Mouse (Mus musculus): ENCODE data around the gene Pla2g2f.

Pla2g2f gene

DNA sequence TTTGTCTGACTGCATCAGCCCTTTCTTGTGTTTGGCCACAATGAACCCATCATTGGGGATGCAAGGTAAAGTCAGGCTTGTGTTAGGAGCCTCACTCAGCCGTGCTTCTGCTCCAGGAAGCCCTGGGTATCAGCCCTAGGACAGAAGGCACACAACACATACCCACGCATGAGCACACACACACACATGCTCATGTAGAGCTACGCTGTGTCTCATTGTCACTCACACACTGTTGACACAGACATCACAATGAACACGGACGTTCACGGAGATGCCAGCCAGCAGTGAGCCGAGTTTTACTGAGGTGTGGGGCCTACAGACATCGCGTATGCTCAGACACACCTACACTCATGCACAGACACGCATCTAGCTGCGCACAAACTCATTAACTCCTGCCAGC, 1.4 kb downstream of the Pla2g2f start:
- no peak for DNase-seq

DNA sequence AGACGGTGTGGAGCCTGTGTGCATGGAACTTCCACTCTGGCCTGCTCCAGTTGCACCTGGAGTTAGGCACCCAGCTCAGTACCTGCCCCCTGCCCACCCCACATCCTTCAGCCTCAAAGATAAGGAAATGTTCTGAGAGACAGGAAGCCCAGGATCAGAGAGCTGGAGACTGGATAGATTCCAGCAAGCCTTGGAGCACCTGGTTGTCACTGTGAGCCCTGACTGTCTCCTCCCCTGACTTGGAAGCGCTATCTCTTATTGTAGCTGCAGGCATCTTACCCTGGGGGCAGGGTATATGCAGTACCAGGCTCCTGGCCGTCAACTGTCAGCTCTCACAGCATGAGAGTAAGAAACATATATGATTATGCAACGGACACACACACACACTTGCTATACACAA, 2.0 kb downstream of the Pla2g2f start:
- DNase-seq: no peak

DNA sequence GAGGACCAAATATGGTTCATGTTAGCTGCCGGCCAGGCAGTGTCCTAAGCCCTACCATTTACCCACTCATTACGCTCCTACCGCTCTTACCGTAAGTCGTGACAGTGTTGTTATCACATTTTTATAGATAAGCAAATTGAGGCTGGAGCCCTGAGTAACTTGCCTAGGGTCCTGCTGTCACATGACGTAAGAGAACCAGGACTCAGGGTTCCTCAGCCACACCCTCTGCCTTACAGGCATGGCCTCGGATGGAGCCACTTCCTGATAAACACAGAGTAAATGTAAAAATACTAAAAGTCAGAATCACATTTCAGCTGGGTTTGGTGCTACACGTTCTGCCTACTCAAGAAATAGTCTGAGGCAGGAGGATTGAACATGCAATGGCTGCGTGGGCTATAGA, 3.0 kb downstream of the Pla2g2f start:
- DNase-seq: no peak

DNA sequence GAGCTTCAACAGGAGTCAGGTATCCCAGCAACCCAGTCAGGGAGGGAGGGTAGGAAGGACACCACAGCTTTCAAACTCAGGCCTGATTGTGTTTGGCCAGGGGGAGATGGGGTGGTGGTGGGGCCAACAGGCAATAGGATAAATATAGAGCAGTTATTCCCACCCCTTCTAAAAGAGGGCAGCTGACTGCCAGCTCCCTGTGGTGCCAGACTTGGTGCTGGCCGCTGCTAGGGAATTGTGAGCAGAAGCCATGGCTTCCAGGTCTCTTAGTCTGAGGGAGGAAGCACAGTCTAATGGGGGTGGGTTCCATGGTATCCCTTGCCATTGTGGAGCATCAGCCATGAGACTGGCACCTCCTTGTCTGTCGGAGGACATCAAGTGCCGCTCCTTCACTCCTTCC, 3.8 kb downstream of the Pla2g2f start:
- no peak for DNase-seq

DNA sequence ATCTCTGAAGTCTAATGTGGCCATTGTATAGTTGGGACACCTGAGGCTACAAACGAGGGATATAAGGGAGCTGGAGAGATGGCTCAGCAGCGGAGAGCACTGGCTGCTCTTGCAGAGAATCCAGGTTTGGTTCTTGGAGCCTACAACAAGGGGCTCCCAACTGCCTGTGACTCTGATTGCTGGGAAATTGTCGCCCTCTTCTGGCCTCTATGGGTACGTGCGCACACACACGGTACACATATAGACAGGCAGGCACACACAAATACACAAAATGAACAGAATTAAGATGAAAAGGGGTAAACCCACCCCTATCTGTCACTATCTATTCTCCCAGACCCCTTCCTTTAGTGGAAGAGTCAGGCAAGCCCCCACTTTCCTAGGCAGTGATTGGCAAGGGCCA, 4.8 kb downstream of the Pla2g2f start:
- DNase-seq: no peak

DNA sequence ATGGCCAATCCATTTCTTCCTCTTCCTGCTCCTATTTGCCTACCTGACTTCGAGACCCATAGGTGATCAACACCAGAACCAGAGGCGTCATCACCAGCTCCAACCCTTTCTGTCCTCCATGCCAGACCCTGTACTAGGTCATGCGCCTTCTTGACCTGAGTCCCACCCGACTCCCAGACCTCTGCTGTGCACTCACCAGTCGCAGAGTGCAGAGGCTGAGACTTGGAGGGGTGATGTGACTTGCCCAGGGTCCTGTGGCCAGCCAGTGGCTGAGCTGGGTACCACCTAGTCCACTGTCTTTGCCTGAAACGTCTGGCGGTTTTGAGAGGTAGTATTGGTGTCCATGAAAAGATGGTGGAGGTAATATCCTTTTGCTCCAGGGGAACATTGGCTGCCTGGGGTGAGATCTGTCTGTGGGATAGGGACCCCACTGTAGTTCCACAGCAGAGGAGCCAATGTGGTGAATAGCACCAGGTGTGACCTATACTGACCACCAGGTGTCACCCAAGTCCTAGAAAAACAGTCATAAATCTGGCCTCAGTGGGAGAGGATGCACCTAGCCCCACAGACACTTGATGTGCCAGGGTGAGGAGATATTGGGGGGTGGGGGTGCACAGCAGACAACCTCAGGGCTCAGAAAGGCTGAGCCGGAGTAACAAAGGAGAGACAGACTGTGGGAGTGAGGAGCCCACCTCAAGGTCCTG, 8.9 kb downstream of the Pla2g2f start:
- DNase-seq: no peak

DNA sequence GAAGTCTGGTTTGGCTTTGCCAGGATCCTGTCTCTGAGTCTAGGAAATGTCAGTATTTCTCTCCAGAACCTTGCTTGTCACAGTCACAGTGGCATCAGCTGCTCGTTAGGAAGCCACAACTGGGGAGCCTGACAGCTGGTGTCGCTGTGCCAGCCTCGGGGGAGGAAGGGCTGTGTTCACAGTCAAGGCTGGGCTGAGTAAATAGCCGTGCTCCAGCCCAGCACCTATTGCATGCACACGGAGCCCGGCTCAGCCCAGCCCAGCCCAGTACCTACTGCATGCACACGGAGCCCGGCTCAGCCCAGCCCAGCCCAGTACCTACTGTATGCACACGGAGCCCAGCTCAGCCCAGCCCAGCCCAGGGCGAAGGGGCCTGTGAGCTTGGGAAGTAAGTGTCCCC, 9.6 kb downstream of the Pla2g2f start:
- DNase-seq: no peak

DNA sequence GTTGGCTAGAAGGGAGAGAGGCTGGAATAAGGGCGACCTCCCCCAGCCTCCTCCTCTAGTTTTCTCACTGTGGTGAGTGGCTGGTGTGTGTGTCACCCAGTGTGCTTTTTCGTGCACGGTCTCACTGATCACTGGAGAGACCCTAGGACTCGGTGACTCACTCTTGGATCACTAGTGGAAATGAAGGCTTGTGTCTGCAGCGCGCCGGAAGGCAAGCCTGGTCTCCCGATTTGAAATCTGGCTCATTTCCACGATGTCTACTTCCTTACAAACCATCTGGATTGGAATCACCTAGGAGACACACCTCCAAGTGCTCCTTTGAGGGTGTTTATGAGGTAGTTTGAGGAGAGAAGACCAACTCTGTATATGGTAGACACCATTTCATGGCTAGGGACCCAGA, 10.6 kb downstream of the Pla2g2f start:
- no peak for DNase-seq

DNA sequence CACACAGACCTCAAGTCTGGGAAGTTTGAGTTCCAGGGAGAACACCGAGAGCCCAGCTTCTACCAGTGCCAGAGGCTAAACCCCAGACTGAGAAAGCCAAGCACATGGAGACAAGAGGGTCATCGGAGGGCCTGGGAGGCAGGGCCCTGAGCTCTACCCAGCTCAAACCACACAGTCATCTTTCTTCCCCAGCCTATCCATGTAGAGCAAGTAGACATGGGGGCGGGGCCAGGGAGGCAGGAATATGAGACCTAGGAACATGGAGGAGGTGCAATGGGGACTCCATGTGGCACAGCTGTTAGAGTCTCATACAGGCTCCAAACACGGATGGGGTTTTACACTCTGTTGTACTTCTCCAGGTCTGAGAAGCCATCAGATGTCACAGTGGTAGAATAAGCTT, 11.5 kb downstream of the Pla2g2f start:
- DNase-seq: peak; percentile 46 to 54

DNA sequence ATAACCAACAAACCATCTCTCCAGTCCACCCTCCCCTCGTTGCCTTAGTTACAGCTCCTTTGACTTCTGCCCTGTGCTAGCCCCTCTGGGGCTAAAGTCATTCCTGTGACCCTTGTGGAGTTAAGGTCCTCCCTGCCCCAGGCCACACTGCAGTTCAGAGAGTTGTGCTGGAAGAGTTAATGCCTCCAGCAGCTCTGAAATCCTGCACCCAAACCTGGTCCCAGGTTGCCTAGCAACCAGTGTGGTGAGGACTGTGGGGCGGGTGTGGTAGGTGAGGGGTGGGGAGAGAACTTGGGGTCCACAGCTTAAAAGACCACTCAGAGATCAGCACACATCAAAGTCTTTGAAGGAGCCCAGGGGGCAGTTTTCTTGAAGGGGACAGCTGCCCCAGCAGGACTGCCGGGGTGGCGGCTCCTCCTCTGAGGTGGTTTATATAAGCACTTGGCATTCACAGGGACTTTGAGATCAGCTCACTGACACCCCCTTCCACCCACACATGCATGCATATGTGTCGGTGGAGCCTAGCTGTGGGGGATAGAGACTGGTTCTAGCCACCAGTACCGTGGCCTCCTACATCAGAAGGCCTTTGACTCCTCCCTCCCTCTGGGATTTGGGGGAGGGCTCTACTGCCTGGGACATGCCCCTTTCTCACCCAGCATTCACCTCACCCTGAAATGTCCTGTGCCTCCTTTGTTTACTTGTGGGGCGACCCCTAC, 18.1 kb downstream of the Pla2g2f start:
- DNase-seq: no peak

DNA sequence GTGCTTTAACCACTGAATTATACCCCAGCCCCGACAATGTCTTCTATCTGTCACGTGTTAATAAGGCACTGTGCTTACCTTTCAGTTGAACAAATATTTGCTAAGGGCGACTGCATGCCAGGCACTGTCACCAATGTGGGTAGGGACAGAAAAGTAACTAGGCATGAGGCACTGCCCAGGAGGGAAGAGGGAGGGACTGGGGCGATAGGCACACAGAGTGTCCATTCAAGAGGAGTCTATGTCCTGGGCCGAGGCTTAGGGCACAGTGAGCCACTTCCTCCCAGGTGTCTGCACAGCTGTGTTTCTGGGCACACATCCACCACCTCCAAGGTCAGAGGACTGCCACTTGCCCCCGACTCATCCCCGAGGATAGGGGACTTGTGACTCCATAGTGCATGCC, 20.4 kb downstream of the Pla2g2f start, which contains the start of gene Ubxn10:
Gene Ubxn10, minus strand, starts transcription at position 137 of the 400 bp plus-strand sequence.
- DNase-seq: peak; percentile 79 to 87

DNA sequence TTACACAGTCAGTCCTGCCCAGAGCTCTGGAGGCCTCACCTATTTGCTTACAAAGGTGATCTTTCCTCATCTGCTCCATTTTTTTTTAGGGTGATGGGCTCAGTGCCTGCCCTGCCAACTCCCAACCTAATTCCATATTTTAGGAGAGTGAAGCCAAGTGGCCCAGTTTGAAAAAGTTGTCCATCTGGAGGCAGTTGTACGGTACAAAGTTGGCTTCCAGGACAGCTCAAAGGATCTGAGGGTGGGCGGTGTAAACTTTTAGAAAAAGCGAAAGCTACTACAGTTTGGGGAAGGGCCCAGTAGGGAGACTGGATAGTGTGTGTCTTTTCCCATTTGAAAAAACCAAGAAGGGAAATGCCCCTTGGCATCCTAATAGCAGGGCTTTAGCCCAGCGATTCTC, 22.6 kb downstream of the Pla2g2f start:
- no peak for DNase-seq

DNA sequence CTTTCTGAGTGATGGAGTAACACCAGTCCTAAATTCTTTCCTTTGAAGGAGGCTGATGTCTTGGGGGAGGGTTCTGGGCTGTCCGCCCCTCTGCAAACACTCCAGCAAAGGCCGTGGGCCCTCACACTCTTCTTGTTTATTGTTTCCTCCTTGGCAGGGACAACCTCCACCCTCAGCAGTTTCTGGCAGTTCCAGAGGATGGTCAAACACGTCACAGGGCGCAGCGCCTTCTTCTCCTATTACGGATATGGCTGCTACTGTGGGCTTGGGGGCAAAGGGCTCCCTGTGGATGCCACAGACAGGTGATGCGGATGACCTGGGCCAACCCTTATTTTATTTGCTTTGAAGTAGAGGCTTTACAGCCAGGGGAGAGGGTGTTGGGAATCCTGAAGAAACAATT, 23.3 kb downstream of the Pla2g2f start:
- no peak for DNase-seq

DNA sequence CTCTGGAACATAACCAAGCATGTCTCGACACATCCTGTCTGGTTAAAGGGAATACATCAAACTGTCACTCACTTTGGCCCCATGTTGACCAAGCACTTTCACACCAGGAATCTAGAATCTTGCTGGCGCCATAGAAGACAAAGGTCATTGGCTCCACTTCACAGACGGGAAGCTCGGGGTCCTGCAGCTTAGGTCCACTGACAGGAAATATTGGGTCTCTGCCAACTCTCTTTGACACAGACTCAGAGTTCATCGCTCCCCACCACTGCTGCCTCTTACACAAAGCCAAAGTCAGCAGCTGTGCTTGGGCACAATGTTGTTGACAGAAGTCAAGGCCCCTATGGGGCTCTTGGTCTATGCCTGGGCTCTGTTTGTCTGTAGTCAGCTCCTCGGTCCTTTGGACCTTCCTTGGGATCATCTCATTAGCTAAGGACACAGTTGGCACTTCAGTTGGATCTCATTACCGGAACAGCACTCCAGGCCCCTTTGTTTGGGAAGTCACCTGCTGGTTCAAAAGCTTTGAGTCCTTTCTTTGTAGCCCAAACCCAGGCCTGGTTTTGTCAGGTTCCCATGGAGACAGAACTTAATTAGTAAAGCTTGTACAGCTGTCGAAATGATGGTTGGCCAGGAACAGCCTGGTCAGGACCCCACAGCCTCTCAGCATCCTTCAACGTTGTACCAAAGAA, 28.3 kb downstream of the Pla2g2f start:
- DNase-seq: peak; percentile 46 to 49

DNA sequence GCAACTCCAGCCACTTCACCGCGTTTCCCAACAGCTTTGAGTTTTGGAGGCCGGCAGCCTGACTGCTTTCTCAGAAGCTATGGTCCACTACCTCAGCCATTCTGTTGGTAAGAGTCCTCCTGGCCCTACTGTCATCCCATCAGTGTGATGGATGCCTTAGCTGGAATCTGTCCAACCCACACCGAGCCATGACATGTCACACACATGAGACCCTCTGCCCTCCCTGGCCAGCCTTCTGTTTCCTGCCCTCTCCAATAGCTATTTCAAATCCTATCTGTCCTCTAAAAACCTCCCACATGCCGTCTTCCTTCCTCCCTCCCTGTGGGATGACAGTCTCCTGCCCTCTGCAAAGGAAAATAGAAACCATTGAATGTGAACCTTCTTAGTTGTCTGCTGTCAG, 31.7 kb downstream of the Pla2g2f start:
- no peak for DNase-seq

DNA sequence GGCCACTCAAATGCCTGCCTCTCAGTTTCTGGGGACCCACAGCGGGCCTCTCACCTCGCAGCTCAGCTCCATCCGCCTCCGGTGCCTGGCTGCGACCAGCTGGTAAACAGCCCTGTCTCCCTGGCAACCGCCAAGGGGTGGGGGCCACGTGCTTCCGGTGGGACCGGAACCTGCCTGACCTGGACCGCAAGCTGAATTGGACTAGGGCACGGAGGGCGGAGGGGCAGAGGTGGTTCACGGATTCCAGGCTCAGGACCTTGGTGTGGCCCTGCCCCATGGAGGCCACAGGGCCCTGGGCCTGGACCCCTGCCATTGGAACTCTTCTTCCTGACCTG, 32.3 kb downstream of the Pla2g2f start:
- DNase-seq: peak; percentile 82 to 88

DNA sequence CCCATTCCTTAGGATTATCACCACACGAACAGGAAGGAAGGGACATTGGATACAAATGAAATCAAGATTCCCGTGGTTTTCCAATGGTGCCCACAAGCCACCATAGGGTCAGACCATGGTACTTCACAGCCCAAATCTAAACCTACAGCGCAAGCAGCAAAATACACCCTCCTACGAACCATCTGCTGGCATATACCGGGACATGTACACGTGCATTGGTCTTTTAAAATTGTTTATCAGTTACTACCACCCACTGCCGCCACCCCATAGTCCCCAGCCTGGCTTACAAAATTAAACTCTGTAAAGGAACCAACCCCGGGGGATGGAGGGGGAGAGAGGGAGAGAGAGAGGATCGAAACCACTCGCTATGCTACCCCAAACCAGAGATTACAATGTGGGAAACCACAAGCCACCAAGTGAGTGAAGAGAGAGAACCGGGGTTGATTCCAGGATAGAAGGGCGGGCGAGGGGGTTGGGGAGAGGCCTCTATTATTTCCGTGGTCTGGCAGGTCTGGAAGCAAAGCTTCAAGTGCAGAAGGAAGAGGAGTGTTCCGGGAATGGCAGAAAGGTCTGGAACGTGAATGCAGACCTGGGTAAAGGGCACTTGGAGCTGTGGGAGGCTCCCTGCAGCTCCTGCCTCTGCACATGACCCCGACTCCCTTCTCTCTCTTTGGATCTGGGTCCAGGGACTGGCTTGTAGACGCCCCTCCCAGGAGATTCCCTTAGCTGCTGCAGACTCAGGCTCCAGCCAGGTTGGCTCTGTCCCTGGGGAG, 32.9 kb downstream of the Pla2g2f start, which contains the start of gene Pla2g2c:
Gene Pla2g2c, plus strand, starts transcription at position 439 of the 773 bp plus-strand sequence.
- DNase-seq: no peak

DNA sequence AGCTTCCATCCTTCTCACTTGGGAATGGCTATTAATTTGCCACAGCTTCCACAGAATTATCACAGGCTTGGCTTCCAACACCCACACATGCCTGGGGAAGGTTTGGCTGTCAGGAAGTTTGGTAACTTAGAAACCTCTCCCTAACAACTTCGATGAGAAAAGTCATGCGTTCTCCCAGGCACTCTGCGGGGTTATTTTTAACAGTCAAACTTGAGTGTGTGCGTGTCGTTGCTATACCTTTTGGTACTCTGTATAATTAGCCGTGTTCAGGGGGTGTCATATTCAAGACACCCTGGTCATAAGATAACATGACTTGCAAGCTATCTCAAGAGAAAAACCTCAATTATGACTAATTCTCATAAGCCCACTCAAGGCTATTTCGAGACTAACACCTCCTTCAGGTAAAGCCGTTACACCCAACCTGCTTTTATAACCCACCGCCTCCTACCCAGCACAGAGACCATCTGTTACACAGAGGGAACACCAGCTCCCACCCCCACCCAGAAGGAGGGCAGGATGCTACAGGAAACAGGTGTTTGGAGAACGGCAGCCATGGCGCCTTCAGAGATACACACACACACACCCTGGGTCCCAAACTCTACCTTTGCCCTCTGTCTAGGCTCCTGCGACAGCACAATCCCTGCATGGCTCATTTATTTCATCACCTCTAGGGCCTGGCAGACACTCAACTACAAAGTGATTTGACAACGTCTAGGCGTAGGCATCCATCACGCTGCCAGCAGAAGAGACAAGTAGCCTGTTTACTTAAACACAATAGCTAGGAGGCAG, 33.7 kb downstream of the Pla2g2f start:
- peak; percentile 33 to 57 for DNase-seq

DNA sequence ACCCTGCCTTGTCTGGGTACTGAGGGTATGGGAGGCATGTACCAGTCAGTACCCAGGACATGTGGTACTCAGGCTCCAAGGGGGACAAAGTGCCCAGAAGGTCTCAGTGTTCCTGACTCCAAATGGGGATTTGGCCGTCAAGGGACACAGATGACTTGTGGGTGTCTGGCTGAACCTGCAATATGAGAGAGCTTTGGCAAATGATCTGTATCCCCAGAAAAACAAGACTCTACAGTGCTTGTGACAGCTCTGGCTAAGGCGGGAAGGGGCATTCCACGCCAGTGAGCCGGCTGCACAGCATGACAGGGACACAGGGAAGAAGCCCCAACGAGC, 38.2 kb downstream of the Pla2g2f start:
- DNase-seq: no peak

DNA sequence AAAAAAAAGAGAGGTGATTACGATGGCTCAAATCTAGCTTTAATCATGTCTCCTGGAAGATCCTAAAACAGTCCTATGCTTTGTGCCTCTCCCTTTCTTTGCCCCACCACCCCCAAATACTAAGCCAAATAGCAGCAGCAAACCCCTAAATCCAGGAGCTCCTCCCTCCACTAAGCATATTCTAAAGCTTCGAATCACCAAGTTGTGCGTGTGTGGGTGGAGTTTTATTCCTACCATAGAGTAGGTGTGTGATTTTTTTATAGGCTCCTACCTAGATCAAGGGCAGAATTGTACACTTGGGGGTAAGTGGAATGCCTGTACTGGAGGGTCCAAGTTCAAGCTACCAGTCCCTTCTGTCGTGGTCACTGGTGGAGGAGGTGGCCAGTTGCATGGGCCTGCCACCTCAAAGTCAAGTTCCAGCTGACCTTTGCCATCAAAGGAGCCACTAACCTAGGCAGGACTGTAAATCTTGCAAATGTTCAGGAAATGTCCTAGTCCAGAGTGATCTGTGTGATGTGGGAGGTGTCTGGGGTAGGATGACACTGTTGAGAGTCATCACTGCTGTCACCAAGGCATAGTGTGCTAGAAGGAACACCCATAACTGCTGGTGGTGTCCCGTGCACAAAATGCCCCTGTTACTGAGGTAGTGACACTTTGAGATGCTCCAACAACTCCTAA, 38.7 kb downstream of the Pla2g2f start:
- DNase-seq: no peak

DNA sequence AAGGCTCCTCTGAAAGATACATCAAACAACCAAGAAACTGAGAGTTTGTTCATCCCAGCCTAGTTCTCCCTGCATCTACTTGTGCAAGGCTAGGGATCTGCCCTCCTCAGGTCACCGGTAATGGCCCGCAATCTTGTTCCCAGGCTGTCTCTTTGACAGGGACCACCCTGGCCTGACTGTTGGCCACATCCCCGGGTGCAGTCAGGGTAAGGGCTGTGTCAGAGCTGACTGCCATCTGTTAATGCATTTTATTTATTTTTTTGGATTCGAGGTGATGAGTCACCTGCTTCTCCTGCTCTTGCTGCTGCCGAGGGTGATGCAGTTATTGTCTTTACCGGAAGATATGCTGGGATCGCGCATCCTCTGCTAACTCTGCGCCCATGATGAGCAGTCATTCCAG, 40.7 kb downstream of the Pla2g2f start:
- no peak for DNase-seq

DNA sequence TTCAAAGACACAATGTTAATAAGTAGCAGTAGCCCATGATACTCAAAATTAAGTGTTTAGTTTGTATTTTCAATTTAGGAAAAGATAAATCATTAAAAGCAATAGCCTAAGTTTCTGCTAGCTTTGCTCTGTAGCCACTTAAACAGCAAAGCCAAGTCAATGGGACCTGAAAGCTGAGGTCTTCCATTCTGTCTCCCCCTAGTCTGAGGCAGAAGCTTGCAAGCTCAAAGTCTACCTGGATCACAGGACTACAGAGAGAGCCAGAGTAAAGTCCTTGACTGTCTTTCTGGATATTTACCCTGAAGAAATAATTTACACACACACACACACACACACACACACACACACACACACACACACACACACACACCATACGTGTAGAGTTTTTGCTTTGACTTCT, 43.2 kb downstream of the Pla2g2f start:
- no peak for DNase-seq
